Mouse (Mus musculus): ENCODE measurements around the gene Hdac1.
"Not testable (repeated sequence)": the region's sequence is repeated elsewhere in the genome, so short reads cannot be mapped to it uniquely, and the experiment has no call there.

The Hdac1 gene

DNA sequence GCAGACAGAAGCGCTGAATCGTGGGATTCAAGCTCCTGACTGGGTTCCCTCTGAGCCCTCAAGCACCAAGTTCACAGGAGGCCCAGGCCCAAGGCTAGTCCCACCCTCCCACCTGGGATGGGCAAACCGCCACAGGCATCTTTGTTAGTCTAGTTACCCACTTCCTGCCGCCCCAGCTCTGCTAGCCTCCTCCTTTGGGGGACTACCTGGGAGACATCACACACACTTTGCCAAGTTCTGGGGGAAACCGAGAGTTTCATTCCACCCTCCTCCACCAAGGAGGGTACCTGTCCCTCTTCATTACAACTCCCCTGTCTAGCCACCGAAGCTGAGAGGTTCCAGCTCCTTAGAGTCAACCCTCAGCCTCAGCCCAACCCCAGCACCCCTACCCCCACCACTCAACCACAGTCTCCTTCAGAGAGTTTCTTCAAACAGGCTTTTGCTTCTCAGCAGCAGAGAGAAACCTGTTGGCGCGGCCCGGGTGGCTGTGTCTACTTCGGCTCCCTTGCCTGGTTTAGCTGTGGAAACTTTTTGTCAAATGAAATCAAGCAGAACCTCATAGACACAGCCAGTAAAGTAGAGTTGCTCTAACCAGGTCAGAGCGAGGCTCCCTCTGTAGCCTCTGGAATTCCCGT lies 15.9 kb upstream of the Hdac1 start:
- in situ Hi-C loops (cut with MboI, MseI): no loop called here

DNA sequence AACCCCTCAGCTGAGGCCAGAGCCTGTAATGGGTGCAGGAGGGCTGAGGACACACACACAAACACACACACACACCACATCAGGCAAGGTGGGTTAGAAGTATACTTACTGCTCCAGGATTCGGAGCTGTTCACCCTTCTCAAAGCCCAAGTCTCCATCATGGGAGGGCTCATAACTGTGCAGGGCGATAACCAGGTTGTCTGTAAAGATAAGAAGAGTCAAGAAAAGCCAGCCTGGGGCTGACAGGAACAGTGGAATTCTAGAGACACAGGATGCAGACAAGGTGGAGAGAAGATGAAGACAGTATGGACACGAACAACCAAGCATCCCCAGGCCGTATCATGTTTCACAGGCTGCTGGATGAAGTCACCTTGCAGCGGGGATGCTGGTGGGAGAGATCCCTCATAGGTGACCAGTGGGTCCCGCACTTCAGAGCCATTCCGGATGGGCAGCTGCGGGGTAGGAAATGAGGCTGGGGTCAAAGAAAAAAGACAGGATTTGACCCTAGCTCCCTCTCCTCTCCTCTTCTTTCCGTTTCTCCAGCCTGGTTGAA lies 14.8 kb upstream of the Hdac1 start:
- in situ Hi-C loops (cut with MboI, MseI): no loop called here

DNA sequence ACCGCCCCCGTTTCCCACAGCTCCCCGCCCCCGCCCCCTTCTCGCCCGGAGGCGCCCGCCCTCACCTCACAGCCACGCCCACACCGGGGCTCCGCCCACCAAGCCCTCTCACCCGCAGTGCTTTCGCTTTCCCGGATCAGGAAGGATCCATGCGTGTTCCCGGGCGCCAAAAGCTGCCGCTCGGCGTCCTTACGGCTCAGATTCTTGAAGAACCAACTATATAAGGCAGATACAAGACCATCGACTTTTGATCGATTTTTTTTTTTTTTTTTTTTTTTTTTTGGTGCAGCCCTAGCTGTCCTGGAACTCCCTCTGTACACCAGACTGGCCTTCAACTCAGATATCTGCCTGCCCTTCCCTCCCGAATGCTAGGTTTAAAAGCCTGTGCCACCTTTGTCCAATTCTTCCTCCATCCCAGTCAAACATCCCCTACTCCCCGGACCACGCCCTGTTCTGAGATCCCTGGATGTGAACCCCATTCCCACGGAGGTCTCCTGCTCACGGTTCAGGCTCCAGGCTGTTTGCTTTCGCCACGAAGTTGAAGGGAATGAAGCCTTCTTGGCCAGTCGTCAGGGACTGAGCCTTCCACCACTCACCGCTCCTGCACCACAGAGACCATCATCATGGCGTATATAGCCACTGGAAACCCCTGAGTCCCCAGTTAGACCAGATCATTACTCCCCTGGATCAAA lies 14.2 kb upstream of the Hdac1 start:
- in situ Hi-C loops (cut with MboI, MseI): no loop called here

GRCm38 (mm10) chr4:129555862-129556531 lies 13.5 kb upstream of the Hdac1 start:
- in situ Hi-C loops (cut with MboI, MseI): no loop called here

DNA sequence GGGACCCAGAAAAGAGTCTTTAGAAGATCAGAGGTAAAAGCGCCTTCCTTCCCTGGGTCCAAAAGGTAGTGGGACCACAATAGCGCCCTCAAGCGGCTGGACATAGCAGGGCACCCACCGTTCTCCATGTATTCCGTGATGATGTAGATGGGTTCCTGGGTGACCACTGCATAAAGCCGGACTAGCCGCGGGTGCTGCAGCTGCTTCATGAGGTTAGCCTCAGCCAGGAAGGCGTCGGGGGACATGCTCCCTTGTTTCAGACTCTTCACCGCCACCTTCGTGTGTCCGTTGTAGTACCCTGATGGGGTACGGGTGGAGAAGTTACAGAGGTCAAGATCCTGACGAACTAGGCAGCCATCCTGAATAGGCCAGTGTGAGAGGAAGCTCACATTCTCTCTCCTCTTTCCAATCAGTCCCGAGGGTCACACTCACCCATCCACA lies 12.9 kb upstream of the Hdac1 start:
- in situ Hi-C loops (cut with MboI, MseI): no loop called here

GRCm38 (mm10) chr4:129554512-129554911 lies 12.0 kb upstream of the Hdac1 start:
- in situ Hi-C loops (cut with MboI, MseI): not testable (repeated sequence)

DNA sequence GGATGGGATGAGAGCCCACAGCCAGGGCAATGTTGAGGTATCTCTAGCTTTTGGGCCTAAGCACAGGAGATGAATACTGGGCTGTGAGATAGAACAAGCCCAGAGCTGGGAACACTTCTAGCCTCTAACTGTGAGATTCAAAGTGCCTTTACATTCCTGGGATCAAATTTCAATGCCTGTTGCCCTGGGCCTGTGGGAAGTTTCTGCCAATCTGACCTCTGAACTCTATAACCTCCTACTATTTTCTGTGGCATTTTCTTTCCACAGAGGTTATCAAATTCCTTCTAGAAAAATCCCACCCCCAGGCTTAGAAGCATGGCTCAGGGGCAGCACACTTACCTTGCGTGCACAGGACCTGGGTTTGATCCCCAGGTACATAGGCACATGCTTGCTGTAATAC lies 7.8 kb upstream of the Hdac1 start:
- in situ Hi-C loops (cut with MboI, MseI): no loop called here

- in situ Hi-C loops (cut with MboI, MseI): loop anchor here (5.0 kb wide), 1 partner anchor 63 kb away; the partner anchor contains the start of gene Dcdc2b
Observed at GRCm38 (mm10) chr4:129549306-129549705, 6.8 kb upstream of the Hdac1 start.

GRCm38 (mm10) chr4:129547631-129548030 lies 5.1 kb upstream of the Hdac1 start:
- in situ Hi-C loops (cut with MboI, MseI): loop anchor here (5.0 kb wide), 1 partner anchor 65 kb away; the partner anchor contains the start of gene Dcdc2b

DNA sequence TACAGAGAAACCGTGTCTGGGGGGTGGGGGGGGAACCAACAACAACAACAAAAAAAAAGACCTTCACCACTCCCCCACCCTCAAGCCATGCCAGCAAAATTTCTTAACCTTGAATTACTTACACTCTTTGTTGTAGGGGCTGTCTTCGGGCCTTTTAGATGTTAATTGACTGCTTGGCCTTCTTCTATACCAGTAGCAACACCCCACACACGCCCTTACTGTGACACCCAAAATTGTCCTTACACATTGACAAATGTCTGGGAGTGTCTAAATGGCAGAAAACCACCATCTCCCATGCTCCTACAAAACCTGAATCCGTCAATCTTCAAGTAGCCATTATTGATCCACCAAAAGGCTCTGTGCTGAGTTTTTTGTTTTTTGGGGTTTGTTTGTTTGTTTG lies 1.6 kb upstream of the Hdac1 start:
- in situ Hi-C loops (cut with MboI, MseI): no loop called here

DNA sequence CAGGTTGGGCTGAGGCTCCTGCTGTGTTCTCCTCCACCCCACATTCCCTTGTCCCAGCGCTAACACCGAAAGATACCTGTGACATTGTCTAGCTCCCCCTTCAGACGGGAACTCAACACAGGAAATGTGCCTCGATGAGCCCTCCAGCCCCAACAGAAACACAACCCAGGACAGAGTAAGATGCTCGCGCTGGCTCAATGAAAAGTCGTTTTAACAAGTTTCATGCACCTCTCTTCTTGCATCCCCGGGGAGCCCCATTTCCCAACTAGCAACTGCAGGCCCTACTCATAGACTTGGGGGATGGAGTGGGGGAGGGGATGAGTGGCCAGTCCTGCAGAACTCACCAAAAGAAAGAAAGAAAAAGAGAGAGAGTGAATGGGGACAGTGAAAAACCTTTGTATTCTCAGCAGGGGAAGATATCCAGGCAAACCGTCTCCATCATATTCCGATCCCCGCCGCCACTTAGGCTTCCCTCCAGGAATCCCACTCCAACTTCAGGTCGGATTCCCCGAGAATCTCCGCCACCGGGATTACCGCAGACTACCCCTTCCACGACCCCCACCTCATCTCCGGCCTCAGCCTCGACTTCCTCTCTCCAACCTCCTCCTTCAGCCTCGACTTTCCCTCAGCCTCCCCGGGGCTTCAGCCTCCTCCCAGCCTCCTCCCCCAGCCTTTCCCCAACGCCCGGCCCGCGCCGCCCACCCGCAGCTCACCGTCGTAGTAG lies 483 bp downstream of the Hdac1 start:
- in situ Hi-C loops (cut with MboI, MseI): no loop called here

DNA sequence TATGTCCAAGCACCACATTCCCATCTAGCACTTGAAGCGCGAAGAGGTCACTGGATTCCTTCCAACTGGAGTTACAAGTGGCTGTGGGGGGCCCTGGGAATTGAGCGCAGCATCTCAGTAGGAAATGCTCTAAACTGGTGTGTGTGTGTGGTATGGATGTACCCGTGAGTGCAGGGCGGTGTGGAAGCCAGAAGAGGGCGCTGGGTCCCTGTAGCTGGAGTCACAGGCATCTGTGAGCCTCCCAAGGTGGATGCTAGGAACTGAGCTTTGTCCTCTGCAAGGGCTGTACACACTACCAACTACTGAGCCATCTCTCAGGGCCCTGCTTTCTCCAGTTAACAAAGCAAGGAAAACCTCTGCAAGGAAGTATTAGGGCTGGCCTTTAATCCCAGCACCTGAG lies 2.5 kb downstream of the Hdac1 start:
- in situ Hi-C loops (cut with MboI, MseI): no loop called here

DNA sequence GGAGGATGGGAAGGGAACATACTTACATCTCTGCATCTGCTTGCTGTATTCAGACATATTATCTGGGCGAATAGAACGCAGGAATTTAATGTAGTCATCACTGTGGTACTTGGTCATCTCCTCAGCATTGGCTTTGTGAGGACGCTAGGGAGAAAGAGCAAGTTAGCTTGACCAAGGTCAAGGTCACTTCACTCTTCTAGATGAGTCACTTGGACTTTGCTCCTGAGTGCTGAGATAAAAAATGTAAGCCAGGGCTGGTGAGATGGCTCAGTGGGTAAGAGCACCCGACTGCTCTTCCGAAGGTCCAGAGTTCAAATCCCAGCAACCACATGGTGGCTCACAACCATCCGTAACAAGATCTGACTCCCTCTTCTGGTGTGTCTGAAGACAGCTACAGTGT lies 13.6 kb downstream of the Hdac1 start:
- in situ Hi-C loops (cut with MboI, MseI): not testable (repeated sequence)

DNA sequence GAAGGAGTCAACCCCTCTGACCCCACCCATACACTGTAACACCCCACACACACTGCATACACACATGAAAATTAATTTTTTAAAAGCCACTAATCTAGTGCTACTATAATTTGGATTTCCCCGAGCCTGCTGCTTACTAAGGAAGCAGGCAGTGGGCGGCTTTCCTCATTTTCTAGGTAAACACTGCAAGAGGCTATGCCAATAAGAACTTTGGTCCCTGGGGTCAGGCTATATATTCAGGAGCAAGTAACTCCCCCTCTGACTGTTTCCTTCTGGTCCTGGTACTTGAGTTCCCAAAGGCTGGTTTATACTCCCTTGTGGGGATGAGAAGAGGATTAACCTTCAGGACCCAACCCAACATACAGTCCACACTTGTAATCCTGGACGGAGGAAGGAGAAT lies 16.6 kb downstream of the Hdac1 start:
- in situ Hi-C loops (cut with MboI, MseI): no loop called here

DNA sequence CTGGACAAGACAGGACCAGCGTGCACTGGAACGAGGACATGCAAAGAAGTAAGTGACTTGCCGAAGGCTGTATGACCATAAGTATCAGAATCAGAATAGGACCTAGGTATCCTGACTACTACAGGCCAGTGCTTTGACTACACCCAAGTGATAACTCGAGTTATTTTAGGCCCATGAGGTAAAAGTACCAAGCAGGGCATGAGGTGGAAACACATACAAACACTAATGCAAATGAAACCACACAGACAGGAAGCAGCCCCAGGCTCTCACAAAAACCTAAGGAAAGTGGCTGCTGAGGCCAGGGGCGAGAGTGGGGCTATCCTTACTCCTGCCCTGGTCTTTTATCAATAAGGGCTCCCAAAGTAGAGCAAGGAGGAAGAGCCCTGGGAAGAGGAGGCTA lies 17.2 kb downstream of the Hdac1 start:
- in situ Hi-C loops (cut with MboI, MseI): no loop called here

DNA sequence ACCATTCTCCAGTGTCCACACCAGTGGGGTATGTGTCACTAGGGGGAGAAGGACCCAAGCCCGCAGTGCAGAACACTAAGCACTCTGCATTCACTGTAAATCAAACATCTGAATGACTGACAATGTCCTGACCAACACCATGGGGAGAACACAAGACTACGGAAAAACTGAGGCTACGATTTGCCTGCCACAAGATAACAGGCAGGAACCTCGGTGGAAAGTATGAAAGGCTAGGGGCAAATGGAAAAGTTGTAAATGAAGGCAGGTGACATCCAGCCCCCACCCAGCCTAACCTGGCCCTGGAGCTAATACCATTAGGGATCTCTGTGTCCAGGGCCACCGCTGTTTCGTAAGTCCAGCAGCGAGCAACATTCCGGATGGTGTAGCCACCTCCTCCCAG lies 24.0 kb downstream of the Hdac1 start:
- in situ Hi-C loops (cut with MboI, MseI): no loop called here

DNA sequence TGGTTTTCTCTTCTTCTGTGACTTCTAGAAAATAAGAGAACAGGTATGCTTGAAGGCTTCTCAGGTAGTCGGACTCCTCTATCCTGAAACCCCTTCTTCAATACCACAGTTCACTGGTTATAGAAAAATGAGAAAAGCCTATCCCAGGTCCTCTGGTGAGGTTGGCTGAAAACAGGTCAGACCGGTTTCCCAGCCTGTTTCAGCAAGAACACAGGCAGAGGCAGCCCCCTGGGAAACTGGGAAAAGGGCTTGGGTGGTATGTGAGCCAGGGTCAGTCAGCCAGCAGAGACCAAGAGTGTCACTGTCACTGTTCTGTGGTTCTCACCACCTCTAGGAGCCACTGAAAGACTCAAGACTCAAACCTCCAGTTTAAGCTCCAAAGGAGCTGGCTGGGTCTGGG lies 25.6 kb downstream of the Hdac1 start:
- in situ Hi-C loops (cut with MboI, MseI): no loop called here

GRCm38 (mm10) chr4:129514300-129514898 lies 28.1 kb downstream of the Hdac1 start:
- in situ Hi-C loops (cut with MboI, MseI): no loop called here

DNA sequence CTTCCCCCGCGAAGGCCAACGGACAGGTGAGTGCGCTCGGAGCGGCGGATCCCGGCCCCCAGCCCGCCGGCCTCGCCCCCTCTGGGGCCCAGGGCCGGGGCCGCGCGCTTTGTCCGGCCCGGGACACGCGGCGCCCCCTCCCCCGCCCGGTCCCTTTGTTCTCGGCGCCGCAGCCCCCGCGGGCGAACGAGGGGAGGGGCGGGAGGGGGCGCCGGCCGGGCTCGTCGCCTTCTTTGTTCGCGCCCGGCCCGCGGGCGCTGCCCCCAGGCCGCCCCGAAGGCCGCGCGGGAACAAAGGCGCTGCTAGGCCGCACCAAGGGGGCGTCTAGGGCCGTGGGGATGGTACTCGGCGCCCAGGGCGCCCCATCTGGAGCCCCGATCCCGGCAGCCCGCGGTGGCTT lies 28.6 kb downstream of the Hdac1 start:
- in situ Hi-C loops (cut with MboI, MseI): no loop called here

- in situ Hi-C loops (cut with MboI, MseI): no loop called here
Observed at GRCm38 (mm10) chr4:129513086-129513767, 29.3 kb downstream of the Hdac1 start, which contains the start of gene Marcksl1. Gene Marcksl1, plus strand, starts transcription at chr4:129513581.
